Mouse (Mus musculus) naive thymus-derived CD4-positive, alpha-beta T cell, adult 2 months (primary cell): Measurements from ENCODE around the gene Gm49405.
"Not testable (repeated sequence)": the region's sequence is repeated elsewhere in the genome, so short reads cannot be mapped to it uniquely, and the experiment has no call there.

Source experiments
- DNase-seq: peaks from one replicate; pipeline ENCODE4 v3.0.0-alpha.2; 2011; ENCODE audit warnings: low read depth

Gm49405 gene

GRCm38 (mm10) chr19:4000119-4000900 lies at the start of gene Gm49405, which contains the start of gene Nudt8:
Gene Gm49405 (plus strand): TSS chr19:4000626.
Gene Nudt8 (plus strand): TSS chr19:4000580.
- DNase-seq = peak; percentile 99

GRCm38 (mm10) chr19:3951461-3951860 lies 49.0 kb upstream of the Gm49405 start:
- DNase-seq = no peak

- no peak for DNase-seq
Observed at GRCm38 (mm10) chr19:3952099-3952498, 48.3 kb upstream of the Gm49405 start.

- DNase-seq = no peak
Observed at GRCm38 (mm10) chr19:3955033-3955432, 45.4 kb upstream of the Gm49405 start.

GRCm38 (mm10) chr19:3955804-3956203 lies 44.6 kb upstream of the Gm49405 start:
- no peak for DNase-seq

GRCm38 (mm10) chr19:3957296-3958036 lies 43.0 kb upstream of the Gm49405 start:
- DNase-seq = not testable (repeated sequence)

GRCm38 (mm10) chr19:3958470-3958869 lies 42.0 kb upstream of the Gm49405 start, which contains the start of gene Aldh3b3:
Gene Aldh3b3 (plus strand): TSS chr19:3958645.
- no peak for DNase-seq

GRCm38 (mm10) chr19:3959030-3959429 lies 41.4 kb upstream of the Gm49405 start:
- no peak for DNase-seq

- no peak for DNase-seq
Observed at GRCm38 (mm10) chr19:3960211-3960610, 40.2 kb upstream of the Gm49405 start.

GRCm38 (mm10) chr19:3961805-3962204 lies 38.6 kb upstream of the Gm49405 start:
- not testable (repeated sequence) for DNase-seq

GRCm38 (mm10) chr19:3962469-3962868 lies 38.0 kb upstream of the Gm49405 start:
- DNase-seq = peak; percentile 31

GRCm38 (mm10) chr19:3964030-3964429 lies 36.4 kb upstream of the Gm49405 start:
- no peak for DNase-seq

GRCm38 (mm10) chr19:3966330-3967075 lies 33.9 kb upstream of the Gm49405 start:
- DNase-seq = no peak

GRCm38 (mm10) chr19:3967258-3967657 lies 33.2 kb upstream of the Gm49405 start:
- no peak for DNase-seq

GRCm38 (mm10) chr19:3972229-3972628 lies 28.2 kb upstream of the Gm49405 start, which contains the start of gene Aldh3b2:
Gene Aldh3b2 (plus strand): TSS chr19:3972328.
- DNase-seq = no peak

- not testable (repeated sequence) for DNase-seq
Observed at GRCm38 (mm10) chr19:3974608-3975007, 25.8 kb upstream of the Gm49405 start.

- DNase-seq = no peak
Observed at GRCm38 (mm10) chr19:3975866-3976265, 24.6 kb upstream of the Gm49405 start.

- DNase-seq = peak; percentile 90
Observed at GRCm38 (mm10) chr19:3980309-3980708, 20.1 kb upstream of the Gm49405 start.

GRCm38 (mm10) chr19:3980917-3981316 lies 19.5 kb upstream of the Gm49405 start:
- DNase-seq = no peak

- DNase-seq = no peak
Observed at GRCm38 (mm10) chr19:3983527-3984200, 16.8 kb upstream of the Gm49405 start.

GRCm38 (mm10) chr19:3985261-3985681 lies 15.2 kb upstream of the Gm49405 start:
- no peak for DNase-seq

GRCm38 (mm10) chr19:3986334-3986733 lies 14.1 kb upstream of the Gm49405 start, which contains the start of gene Acy3:
Gene Acy3 (plus strand): TSS chr19:3986570.
- no peak for DNase-seq
